Mouse (Mus musculus): ENCODE results near the gene Hacd1. TPM values are rescaled to one million over a fixed set of nuclear protein-coding genes. Genes with fewer than 3 reads are reported as not detected.

Gene Hacd1
- polyA plus RNA-seq, 1 experiment from 2014 or later = 102 TPM

GRCm38 (mm10) chr2:14065704-14066650, 10.0 kb upstream of the Hacd1 start:
- H3K36me3 ChIP-seq = no peaks in the 10 kb centered on the region
- H3K4me1 ChIP-seq = no peaks in the 10 kb centered on the region
- H3K27me3 ChIP-seq (replicated peaks) = no peaks in the 10 kb centered on the region
- ATAC-seq (ENCODE audit: low FRiP score) = no peak
- no peak overlapping the region for H3K9ac ChIP-seq (replicated peaks)
- H3K27ac ChIP-seq (replicated peaks) = no peak overlapping the region
- no peak overlapping the region for H3K4me2 ChIP-seq
- no peaks in the 10 kb centered on the region for H3K9me3 ChIP-seq (replicated peaks)
- H3K4me3 ChIP-seq (replicated peaks) = no peak overlapping the region
- 53% methylated on average over 2 of the region's 2 CpGs for WGBS

- Histone ChIP-seq H3K27me3 (replicated peaks) (no peaks in the 10 kb centered on the region), H3K36me3 (no peaks in the 10 kb centered on the region), H3K4me1 (peaks cover 16% of the 10 kb centered on the region), H3K9ac (replicated peaks) (peak overlapping the region; percentile 79), H3K9me3 (replicated peaks) (no peaks in the 10 kb centered on the region), H3K27ac (replicated peaks) (peak overlapping the region; percentile 97), H3K4me3 (replicated peaks) (peak overlapping the region; percentile 74), H3K4me2 (peak overlapping the region; percentile 78)
- peak; percentile 91 for ATAC-seq (ENCODE audit: low FRiP score)
- under 1% methylated on average over 57 of the region's 58 CpGs for WGBS
These were observed 768 bp downstream of the Hacd1 start for GRCm38 (mm10) chr2:14055168-14055565.

- peak; percentile 19 for ATAC-seq (ENCODE audit: low FRiP score)
- peak overlapping the region; percentile 79 for H3K9ac ChIP-seq (replicated peaks)
- peak overlapping the region; percentile 74 for H3K4me3 ChIP-seq (replicated peaks)
- 3% methylated on average over 6 of the region's 6 CpGs for WGBS
- H3K4me2 ChIP-seq = peak overlapping the region; percentile 78
- H3K36me3 ChIP-seq = no peaks in the 10 kb centered on the region
- peaks cover 16% of the 10 kb centered on the region for H3K4me1 ChIP-seq
- no peaks in the 10 kb centered on the region for H3K9me3 ChIP-seq (replicated peaks)
- H3K27me3 ChIP-seq (replicated peaks) = no peaks in the 10 kb centered on the region
- peak overlapping the region; percentile 97 for H3K27ac ChIP-seq (replicated peaks)
These were observed 1.2 kb downstream of the Hacd1 start for GRCm38 (mm10) chr2:14054716-14055115.

DNA sequence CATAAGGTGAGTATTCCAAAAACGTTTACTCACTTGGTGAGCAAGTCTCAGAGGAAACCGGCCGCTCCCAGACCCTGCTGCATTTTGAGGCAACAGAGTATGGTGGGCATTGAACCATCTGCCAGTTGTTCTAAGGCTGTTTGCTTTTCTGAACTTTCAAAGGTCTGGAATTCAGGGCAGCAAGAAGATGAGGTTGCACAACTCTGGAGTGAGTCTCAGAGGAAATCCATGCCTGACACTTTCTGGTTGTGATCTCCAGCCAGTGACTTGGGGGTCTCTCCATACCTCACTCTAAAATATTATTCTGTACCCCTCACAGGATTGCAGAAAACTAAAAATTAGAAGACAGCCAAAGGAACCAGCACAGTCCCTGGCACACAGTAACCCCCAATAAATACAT, 1.8 kb downstream of the Hacd1 start:
- Histone ChIP-seq H3K4me1 (peaks cover 16% of the 10 kb centered on the region), H3K27me3 (replicated peaks) (no peaks in the 10 kb centered on the region), H3K9me3 (replicated peaks) (no peaks in the 10 kb centered on the region), H3K4me2 (peak overlapping the region; percentile 78), H3K9ac (replicated peaks) (no peak overlapping the region), H3K36me3 (no peaks in the 10 kb centered on the region), H3K27ac (replicated peaks) (no peak overlapping the region), H3K4me3 (replicated peaks) (peak overlapping the region; percentile 12)
- WGBS = 46% methylated on average over 3 of the region's 3 CpGs
- ATAC-seq (ENCODE audit: low FRiP score) = no peak

GRCm38 (mm10) chr2:14053618-14054017, 2.3 kb downstream of the Hacd1 start:
- no peaks in the 10 kb centered on the region for H3K36me3 ChIP-seq
- peaks cover 17% of the 10 kb centered on the region for H3K4me1 ChIP-seq
- H3K27me3 ChIP-seq (replicated peaks) = no peaks in the 10 kb centered on the region
- H3K4me2 ChIP-seq = 0 out of 2 replicates have a peak overlapping the region, but pooled peaks have one; percentile 78
- no peak overlapping the region for H3K4me3 ChIP-seq (replicated peaks)
- WGBS = 33% methylated on average over 3 of the region's 3 CpGs
- no peak for ATAC-seq (ENCODE audit: low FRiP score)
- H3K27ac ChIP-seq (replicated peaks) = no peak overlapping the region
- no peaks in the 10 kb centered on the region for H3K9me3 ChIP-seq (replicated peaks)
- no peak overlapping the region for H3K9ac ChIP-seq (replicated peaks)

DNA sequence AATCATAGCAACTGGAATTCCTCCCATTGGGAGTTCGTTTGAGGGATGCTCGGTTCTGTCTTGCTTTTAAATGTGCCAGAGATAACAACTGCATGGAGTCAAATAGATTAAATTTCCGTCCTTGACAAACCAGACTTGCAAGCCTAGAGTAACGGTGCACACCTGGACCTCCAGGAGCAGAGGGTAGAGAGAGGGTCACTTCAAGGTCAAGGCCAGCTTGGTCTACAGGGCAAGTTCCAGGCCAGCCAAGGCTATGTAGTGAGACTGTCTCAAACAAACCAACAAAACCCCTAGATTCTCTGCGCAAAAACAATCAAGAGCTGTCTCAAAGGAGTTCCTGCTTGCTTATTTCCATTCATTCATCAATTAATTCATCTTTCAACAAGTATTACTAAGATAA, 7.1 kb downstream of the Hacd1 start:
- Histone ChIP-seq H3K27me3 (replicated peaks) (no peaks in the 10 kb centered on the region), H3K4me2 (no peak overlapping the region), H3K36me3 (no peaks in the 10 kb centered on the region), H3K9ac (replicated peaks) (no peak overlapping the region), H3K4me1 (peaks cover 8% of the 10 kb centered on the region), H3K4me3 (replicated peaks) (no peak overlapping the region), H3K9me3 (replicated peaks) (no peaks in the 10 kb centered on the region), H3K27ac (replicated peaks) (no peak overlapping the region)
- peak; percentile 10; the same call in 1 of the 2 replicates for ATAC-seq (ENCODE audit: low FRiP score)
- 81% methylated on average over 5 of the region's 5 CpGs for WGBS

GRCm38 (mm10) chr2:14048381-14048780, 7.6 kb downstream of the Hacd1 start:
- 0 out of 2 replicates have a peak, but pooled peaks cover 4% of the 10 kb centered on the region for H3K4me1 ChIP-seq
- H3K4me2 ChIP-seq = no peak overlapping the region
- H3K9ac ChIP-seq (replicated peaks) = no peak overlapping the region
- no peak overlapping the region for H3K4me3 ChIP-seq (replicated peaks)
- no peaks in the 10 kb centered on the region for H3K9me3 ChIP-seq (replicated peaks)
- H3K27ac ChIP-seq (replicated peaks) = no peak overlapping the region
- H3K36me3 ChIP-seq = no peaks in the 10 kb centered on the region
- ATAC-seq (ENCODE audit: low FRiP score) = peak; percentile 87
- no peaks in the 10 kb centered on the region for H3K27me3 ChIP-seq (replicated peaks)

DNA sequence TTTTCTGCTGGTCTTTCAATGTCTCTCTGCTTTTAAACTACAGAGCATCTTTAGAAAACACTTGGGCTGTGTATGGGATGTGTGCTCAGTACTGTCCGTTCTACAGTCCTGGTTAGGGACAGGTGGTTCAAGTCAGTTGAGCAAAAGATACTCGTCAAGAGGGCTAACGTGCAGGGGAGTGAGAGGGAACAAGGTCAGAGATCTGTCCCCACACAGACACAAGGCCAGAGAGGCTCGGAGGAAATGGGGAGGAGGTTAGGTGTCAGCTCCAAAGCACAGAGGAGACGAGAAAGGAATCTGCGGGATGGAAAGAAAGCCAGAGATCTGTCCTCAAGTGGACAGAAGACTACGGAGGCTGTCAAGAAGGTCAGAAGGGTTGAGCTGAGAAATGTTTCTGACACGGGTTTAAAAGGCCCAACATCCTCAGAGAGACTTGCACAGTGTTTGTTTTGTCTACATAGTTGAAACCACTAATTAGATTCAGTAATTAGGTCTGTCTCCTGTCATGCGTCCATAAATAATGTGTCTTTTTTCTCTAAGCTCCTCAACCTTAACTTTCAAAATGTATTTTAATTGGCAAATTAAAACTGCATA, 12.3 kb downstream of the Hacd1 start:
- 0 out of 2 replicates have a peak, but pooled peaks cover 3% of the 10 kb centered on the region for H3K4me1 ChIP-seq
- H3K4me3 ChIP-seq (replicated peaks) = no peak overlapping the region
- H3K9ac ChIP-seq (replicated peaks) = no peak overlapping the region
- H3K9me3 ChIP-seq (replicated peaks) = no peaks in the 10 kb centered on the region
- no peak overlapping the region for H3K4me2 ChIP-seq
- H3K27me3 ChIP-seq (replicated peaks) = no peaks in the 10 kb centered on the region
- 72% methylated on average over 9 of the region's 9 CpGs for WGBS
- ATAC-seq (ENCODE audit: low FRiP score) = no peak
- peaks cover 10% of the 10 kb centered on the region for H3K36me3 ChIP-seq
- H3K27ac ChIP-seq (replicated peaks) = no peak overlapping the region

DNA sequence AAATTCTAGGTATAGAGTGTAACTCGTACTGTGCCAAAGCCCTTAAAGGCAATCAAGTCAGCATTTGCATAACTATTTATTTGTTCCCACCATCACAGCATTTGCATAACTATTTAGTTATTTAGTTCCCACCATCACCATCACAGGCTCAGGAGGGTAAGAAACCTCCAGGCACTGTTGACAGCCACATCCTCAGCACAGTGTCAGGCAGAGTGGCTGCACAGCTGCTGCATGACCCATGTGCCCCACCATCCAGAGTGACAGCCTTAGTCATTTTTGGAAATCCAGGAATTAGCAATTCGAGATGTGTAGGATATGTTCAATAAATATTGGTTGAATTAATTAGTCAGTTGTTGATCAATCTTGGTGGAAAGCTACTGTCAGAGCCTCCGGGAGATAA, 12.9 kb downstream of the Hacd1 start:
- Histone ChIP-seq H3K9ac (replicated peaks) (no peak overlapping the region), H3K27ac (replicated peaks) (no peak overlapping the region), H3K4me1 (no peaks in the 10 kb centered on the region), H3K4me3 (replicated peaks) (no peak overlapping the region), H3K4me2 (no peak overlapping the region), H3K9me3 (replicated peaks) (no peaks in the 10 kb centered on the region), H3K27me3 (replicated peaks) (no peaks in the 10 kb centered on the region), H3K36me3 (peaks cover 10% of the 10 kb centered on the region)
- 68% methylated on average over 3 of the region's 3 CpGs for WGBS
- no peak for ATAC-seq (ENCODE audit: low FRiP score)

- 100% methylated on average over 2 of the region's 2 CpGs for WGBS
- no peak for ATAC-seq (ENCODE audit: low FRiP score)
- H3K9ac ChIP-seq (replicated peaks) = no peak overlapping the region
- H3K27ac ChIP-seq (replicated peaks) = no peak overlapping the region
- H3K4me2 ChIP-seq = no peak overlapping the region
- H3K27me3 ChIP-seq (replicated peaks) = no peaks in the 10 kb centered on the region
- H3K4me3 ChIP-seq (replicated peaks) = no peak overlapping the region
- H3K36me3 ChIP-seq = peaks cover 10% of the 10 kb centered on the region
- no peaks in the 10 kb centered on the region for H3K4me1 ChIP-seq
- no peaks in the 10 kb centered on the region for H3K9me3 ChIP-seq (replicated peaks)
These were observed 14.7 kb downstream of the Hacd1 start for GRCm38 (mm10) chr2:14041249-14041648.

- no peaks in the 10 kb centered on the region for H3K27me3 ChIP-seq (replicated peaks)
- 92% methylated on average over 1 of the region's 1 CpGs for WGBS
- no peak overlapping the region for H3K9ac ChIP-seq (replicated peaks)
- H3K4me2 ChIP-seq = no peak overlapping the region
- ATAC-seq (ENCODE audit: low FRiP score) = no peak
- no peak overlapping the region for H3K27ac ChIP-seq (replicated peaks)
- no peaks in the 10 kb centered on the region for H3K4me1 ChIP-seq
- no peaks in the 10 kb centered on the region for H3K9me3 ChIP-seq (replicated peaks)
- H3K36me3 ChIP-seq = no peaks in the 10 kb centered on the region
- no peak overlapping the region for H3K4me3 ChIP-seq (replicated peaks)
These were observed 36.7 kb downstream of the Hacd1 start for GRCm38 (mm10) chr2:14019228-14019627.

GRCm38 (mm10) chr2:14005121-14005520, 50.8 kb downstream of the Hacd1 start:
- Histone ChIP-seq H3K9ac (replicated peaks) (no peak overlapping the region), H3K27ac (replicated peaks) (no peak overlapping the region), H3K4me1 (no peaks in the 10 kb centered on the region), H3K9me3 (replicated peaks) (no peaks in the 10 kb centered on the region), H3K4me3 (replicated peaks) (no peak overlapping the region), H3K4me2 (no peak overlapping the region), H3K36me3 (no peaks in the 10 kb centered on the region), H3K27me3 (replicated peaks) (no peaks in the 10 kb centered on the region)
- 88% methylated on average over 1 of the region's 1 CpGs for WGBS
- ATAC-seq (ENCODE audit: low FRiP score) = no peak
